Mouse (Mus musculus): Measurements from ENCODE around the gene Pecam1.

DNA sequence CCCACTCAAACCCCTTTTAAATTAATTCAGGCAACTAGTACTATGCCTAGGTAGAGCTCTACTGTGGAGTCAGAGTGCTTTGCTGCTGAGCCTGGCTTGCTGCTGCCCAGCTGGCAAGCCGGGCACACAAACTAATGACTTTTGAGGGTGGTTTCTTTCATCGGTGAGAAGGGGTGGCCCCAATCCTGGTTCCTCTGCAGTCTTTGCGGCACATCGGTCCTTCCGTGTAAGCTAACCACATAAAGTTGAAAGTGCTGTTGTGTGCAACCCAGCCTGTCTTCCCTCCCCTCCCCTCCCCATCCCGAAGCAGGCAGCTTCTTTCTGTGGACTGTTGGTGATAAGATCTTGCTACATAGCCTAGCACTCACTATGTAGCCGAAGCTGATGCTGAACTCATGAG is 1.7 kb upstream of the Pecam1 start:
- no peak for TF ChIP-seq CTCF (IDR thresholded peaks at IDR 0.05; ENCODE audit: insufficient read depth, low read depth, low read length)
- no peak for TF ChIP-seq POLR2A (IDR thresholded peaks at IDR 0.05; ENCODE audit: insufficient read depth, low read depth, low read length)

All from olfactory bulb, adult 2 months (tissue).